Mouse (Mus musculus): ENCODE results near the gene Grhl1.
"Not testable (repeated sequence)": the region's sequence is repeated elsewhere in the genome, so short reads cannot be mapped to it uniquely, and the experiment has no call there.

The Grhl1 gene

DNA sequence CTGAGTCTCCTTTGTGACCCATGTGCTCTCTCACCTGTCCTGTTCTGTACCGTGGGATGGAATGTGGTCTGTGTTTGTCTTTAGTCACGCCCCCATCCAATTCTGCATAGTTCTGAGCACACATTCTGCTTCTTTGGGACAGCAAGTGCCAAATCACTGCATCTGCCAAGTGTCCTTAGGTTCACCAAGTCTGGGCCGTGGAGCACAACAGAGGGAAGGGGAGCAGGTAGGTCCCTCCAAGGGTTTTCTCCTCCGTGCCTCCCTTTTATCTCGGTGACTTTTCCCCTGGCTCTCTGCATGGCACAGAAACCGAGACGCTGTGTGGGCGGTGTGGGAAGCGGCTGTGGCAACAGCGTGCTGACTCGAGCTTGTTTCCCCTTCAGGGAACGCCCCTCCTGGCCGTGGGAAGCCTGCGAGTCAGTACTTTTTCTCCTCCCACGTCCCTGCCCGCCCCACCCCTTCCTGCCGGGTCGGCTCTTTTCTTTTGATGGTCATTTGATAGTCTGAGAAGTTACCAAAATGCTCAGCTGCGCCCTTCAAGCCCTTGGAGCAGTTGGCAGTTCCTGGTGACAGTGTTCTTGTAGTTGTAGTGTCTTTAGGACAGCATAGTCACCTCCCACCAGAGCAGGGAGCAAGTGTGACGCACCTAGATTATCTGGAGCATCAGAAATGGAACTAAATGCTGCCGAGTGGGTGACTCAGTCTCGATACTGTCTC, 21.0 kb downstream of the Grhl1 start:
- DNase-seq: no peak

- no peak for DNase-seq
Observed at GRCm38 (mm10) chr12:24597376-24597775, 25.3 kb downstream of the Grhl1 start.

- DNase-seq: no peak
Observed at GRCm38 (mm10) chr12:24599366-24599895, 27.3 kb downstream of the Grhl1 start.

DNA sequence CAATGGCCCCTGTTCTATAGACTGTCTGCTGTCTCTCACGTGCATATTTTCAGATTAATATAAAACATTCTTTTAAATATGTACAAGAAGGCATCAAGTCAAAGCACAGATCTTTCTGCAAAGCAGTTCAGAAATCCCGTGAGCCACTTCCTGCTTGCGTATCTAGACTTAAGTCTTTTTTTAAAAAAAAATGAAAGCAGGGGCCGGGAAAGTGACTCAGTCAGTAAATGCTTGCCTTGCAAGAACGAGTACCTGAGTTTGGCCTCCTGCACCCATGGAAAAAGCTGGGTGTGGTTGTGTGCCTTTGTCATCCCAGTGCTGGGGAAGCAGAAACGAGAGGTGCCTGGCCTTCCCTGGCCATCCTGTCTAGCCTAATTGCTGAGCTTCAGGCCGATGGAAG, 28.0 kb downstream of the Grhl1 start:
- no peak for DNase-seq

DNA sequence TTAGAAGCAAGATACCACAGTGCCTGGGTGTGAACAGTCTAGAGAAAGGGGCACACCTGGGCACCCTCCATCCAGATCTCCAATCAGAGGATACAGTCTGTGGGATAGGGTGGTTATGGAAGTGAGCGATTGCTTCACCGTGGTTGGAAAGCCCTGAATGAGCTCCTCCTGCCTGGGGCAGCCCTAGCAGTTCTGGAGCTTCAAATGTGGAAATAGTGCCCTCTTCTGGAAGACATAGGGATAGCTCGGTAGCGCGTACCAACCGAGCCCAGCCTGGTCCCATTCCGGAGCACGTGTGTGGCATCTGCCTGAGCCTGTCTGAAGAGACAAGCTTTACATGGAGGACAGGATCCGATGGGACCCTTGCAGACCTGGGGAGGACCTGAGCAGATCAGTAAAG, 28.7 kb downstream of the Grhl1 start:
- DNase-seq: peak; percentile 51

DNA sequence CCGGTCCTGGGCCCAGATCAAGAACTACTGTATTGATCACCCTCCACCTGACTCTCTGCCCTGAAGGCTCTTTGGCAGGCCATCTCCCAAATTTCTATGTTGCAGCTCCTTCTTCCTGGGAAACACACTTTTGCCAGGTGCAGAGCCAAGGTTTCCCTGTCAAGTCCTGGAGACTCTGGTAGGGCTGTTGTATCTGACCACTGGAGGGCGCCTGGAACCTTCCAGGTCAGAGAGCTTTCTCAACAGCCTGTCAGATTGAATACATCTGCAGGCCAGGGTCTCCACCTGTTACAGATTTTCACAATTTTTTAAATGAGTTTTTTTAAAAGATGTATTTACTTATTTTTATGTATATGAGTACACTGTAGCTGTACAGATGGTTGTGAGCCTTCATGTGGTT, 31.2 kb downstream of the Grhl1 start:
- DNase-seq: peak; percentile 26

- DNase-seq: no peak
Observed at GRCm38 (mm10) chr12:24606166-24606565, 34.1 kb downstream of the Grhl1 start.

GRCm38 (mm10) chr12:24612591-24612990, 40.5 kb downstream of the Grhl1 start:
- DNase-seq: no peak

GRCm38 (mm10) chr12:24614452-24615075, 42.5 kb downstream of the Grhl1 start:
- DNase-seq: no peak

GRCm38 (mm10) chr12:24615140-24615539, 43.1 kb downstream of the Grhl1 start:
- no peak for DNase-seq

GRCm38 (mm10) chr12:24619436-24619835, 47.4 kb downstream of the Grhl1 start:
- no peak for DNase-seq

DNA sequence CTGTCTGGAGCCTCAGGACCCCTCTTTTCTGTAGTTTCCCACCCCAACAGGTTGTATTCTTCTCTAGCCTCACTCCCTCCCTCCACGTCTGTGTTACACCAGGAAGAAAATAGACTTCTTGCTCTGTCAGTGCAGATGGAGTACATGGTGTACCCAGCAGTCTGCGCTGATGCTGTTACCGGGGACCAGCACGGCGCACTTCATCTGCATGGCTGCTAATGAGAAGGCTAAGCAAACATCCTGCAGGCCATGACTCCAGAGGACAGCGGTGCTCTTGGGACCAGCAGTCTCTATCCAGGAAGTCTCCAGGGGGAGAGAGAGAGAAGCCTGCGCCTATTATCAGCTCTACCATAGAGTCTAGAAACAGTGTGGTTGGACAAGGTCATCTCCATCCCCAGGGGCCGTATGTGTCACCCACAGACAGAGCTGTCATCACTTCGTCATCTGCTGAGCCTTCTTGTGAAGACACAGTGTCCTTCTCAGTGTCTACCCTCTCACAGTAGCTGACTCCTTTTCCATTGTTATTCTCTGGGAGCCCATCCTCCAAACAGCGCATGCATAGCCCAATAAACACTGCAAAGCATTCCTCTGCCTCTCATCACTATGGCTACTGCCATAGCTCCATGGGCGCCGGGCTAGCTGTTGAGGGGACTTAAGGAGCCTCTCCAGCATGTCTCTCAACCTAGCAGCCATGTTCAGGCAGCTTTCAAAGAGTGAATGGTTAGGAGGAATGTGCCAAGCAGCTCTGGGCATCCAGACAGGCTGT, 51.6 kb downstream of the Grhl1 start:
- no peak for DNase-seq

- DNase-seq: no peak
Observed at GRCm38 (mm10) chr12:24626401-24626800, 54.3 kb downstream of the Grhl1 start.

DNA sequence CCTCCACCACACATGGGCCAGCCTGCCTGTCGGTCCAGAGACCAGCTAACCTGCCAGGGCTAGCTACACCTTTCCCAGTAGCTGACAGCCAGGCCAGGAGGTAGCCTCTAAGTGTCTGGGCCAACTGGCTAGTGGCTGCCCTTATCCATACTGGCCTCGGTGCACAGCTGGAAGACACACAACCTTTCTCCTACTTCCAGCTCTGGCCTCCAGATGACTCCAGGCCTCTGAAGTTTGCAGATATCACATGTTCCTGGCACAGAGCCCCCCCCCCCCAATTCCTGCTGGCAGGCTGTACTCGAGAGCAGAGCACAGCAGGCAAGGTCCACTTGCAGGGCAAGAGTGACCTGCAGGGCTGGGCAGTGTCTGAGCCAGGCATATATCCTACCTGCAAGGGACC, 55.1 kb downstream of the Grhl1 start:
- no peak for DNase-seq

DNA sequence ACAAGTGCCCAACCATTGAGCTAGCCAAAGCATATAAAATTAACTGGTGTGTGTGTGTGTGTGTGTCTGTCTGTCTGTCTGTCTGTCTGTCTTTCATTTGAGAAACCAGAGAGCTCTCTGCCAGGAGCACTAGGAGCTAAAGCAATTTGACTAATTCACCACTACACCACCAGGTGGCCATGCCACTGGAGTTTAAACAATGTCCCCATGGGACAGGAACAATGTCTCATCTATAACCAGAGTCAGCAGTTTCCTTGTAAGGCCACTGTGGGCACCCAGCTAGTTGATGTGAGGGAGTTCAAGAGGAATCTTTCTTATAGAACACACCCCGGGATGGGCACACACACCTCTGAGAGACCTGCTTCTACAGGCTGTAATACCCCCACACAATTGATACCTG, 58.1 kb downstream of the Grhl1 start:
- DNase-seq: no peak

DNA sequence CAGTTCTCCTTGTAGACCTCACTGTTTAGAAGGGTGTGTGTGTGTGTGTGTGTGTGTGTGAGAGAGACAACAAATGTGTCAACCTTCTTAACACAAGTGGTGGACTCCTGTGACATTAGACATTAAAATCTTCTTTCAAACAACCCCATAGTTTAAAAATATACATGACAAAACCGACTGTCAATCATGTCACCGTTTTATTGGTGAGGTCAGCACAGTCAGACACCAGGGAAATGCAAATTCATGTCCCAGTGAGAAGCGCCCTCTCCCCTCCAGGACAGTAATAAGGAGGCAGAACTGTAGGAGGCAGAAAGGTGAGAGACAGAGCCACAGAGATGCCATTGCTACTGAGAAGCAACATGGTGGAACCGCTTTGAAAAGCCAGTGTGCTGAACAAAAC, 60.3 kb downstream of the Grhl1 start:
- no peak for DNase-seq

GRCm38 (mm10) chr12:24633753-24634191, 61.7 kb downstream of the Grhl1 start:
- DNase-seq: no peak

- DNase-seq: no peak
Observed at GRCm38 (mm10) chr12:24634212-24634611, 62.1 kb downstream of the Grhl1 start.

- DNase-seq: no peak
Observed at GRCm38 (mm10) chr12:24634648-24635047, 62.6 kb downstream of the Grhl1 start.

DNA sequence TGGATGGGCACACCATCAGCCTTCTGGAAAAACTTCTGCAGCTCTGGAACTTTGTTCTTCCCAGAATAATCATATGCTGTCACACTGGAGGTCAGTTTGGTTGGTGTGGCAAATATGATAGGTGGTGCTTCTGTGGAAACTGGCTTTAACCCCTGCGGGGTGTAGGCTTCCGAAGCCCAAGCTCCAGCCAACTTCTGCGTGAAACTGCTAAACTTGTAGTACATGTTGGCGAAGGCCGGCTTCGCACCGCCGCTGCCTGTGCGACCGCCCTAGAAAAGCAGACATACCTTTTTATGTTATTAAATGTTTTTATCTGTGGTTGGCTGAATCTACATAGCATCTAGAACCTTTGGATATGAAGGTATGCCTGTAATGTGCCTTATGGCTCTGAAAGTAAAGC, 66.7 kb downstream of the Grhl1 start:
- not testable (repeated sequence) for DNase-seq

- DNase-seq: peak; percentile 74
Observed at GRCm38 (mm10) chr12:24642370-24642802, 70.3 kb downstream of the Grhl1 start.

- DNase-seq: no peak
Observed at GRCm38 (mm10) chr12:24644125-24644571, 72.1 kb downstream of the Grhl1 start.

- no peak for DNase-seq
Observed at GRCm38 (mm10) chr12:24645901-24646300, 73.8 kb downstream of the Grhl1 start.

- DNase-seq: no peak
Observed at GRCm38 (mm10) chr12:24648094-24648493, 76.0 kb downstream of the Grhl1 start.
